8 mouse cellular contexts compared by ENCODE assay signal in the genomic region with DNA sequence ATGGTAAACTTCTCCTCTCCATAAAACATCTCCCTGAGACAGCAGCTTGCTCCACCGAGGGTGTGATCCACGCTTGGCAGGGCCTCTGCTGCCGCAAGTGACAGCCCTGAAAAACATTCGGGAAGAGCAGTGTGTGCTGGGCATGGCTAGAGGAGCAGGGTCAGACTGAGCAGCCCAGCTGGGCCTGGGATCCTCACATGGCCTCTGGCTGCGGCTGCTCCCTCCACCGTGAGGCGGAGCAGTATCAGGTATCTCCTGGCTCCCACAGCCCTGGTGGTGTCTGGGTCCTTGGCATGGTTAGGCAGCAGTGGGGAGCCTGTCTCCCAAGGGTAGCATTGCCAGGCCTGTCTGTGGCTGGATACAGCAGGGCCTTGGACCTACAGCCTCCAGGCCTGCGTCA. TPM values are rescaled to one million over a fixed set of nuclear protein-coding genes. Genes with fewer than 3 reads are reported as not detected.
A peak's percentile ranks its signal among the peaks of the same experiment; 100 is the strongest.
DNase-seq lines count a peak whose midpoint lies in the region; ATAC-seq and TF ChIP-seq lines count a peak whose summit lies in the region.

No protein-coding gene starts in this region.

- ATAC-seq in embryonic facial prominence, embryonic 12.5 days (ENCODE audit: insufficient number of reproducible peaks, insufficient read depth, low FRiP score, low TSS enrichment) = no peak
- ATAC-seq in heart, embryonic 11.5 days (replicated peaks; ENCODE audit: insufficient number of reproducible peaks, low FRiP score, low TSS enrichment) = 0 out of 2 replicates have a peak, but pooled peaks have one; percentile 19
- ATAC-seq in limb, embryonic 11.5 days (ENCODE audit: insufficient number of reproducible peaks, low FRiP score, low TSS enrichment, low read depth) = no peak

- DNase-seq in layer of hippocampus, adult 2 months (ENCODE audit: low spot score in 2 of 2) = no peak
- DNase-seq in layer of hippocampus, postnatal 14 days (ENCODE audit: low spot score in 2 of 2) = no peak
- peak; percentile 38 for DNase-seq in limb, embryonic 11.5 days (ENCODE audit: low spot score)
- DNase-seq in layer of hippocampus, adult 9-10 months (ENCODE audit: low spot score) = no peak
- no peak for DNase-seq in thymus, adult 2 months
- DNase-seq in layer of hippocampus, adult 9-11 months = no peak

- H3K4me3 ChIP-seq in layer of hippocampus, adult 2 months = no peak overlapping the region
- H3K4me3 ChIP-seq in embryonic facial prominence, embryonic 12.5 days = no peak overlapping the region
- H3K4me3 ChIP-seq in heart, embryonic 11.5 days (ENCODE audit: low read depth, low read length) = no peak overlapping the region
- no peak overlapping the region for H3K4me3 ChIP-seq in limb, embryonic 11.5 days (ENCODE audit: low read depth, low read length)
- H3K4me3 ChIP-seq in thymus, adult 2 months (ENCODE audit: control insufficient read depth, insufficient read depth, low read length) = no peak overlapping the region

- H3K4me2 ChIP-seq in embryonic facial prominence, embryonic 12.5 days (replicated peaks) = no peak overlapping the region; the same call in 1 of the 2 replicates
- no peak overlapping the region for H3K4me2 ChIP-seq in heart, embryonic 11.5 days
- no peak overlapping the region for H3K4me2 ChIP-seq in limb, embryonic 11.5 days (ENCODE audit: low read depth, severe bottlenecking)

- peaks cover 86% of the 10 kb centered on the region for H3K4me1 ChIP-seq in embryonic facial prominence, embryonic 12.5 days
- H3K4me1 ChIP-seq in heart, embryonic 11.5 days (ENCODE audit: control insufficient read depth, insufficient read depth, low read length) = peaks cover 97% of the 10 kb centered on the region
- peaks cover 66% of the 10 kb centered on the region for H3K4me1 ChIP-seq in limb, embryonic 11.5 days (ENCODE audit: control insufficient read depth, insufficient read depth, low read length)
- H3K4me1 ChIP-seq in thymus, adult 2 months (replicated peaks; ENCODE audit: control insufficient read depth, insufficient read depth, low read length) = peaks cover 43% of the 10 kb centered on the region

- no peaks in the 10 kb centered on the region for H3K9me3 ChIP-seq in embryonic facial prominence, embryonic 12.5 days
- H3K9me3 ChIP-seq in heart, embryonic 11.5 days (replicated peaks; ENCODE audit: control insufficient read depth, low read length) = no peaks in the 10 kb centered on the region
- no peaks in the 10 kb centered on the region for H3K9me3 ChIP-seq in limb, embryonic 11.5 days (ENCODE audit: control insufficient read depth, low read length)

- H3K27me3 ChIP-seq in embryonic facial prominence, embryonic 12.5 days = no peaks in the 10 kb centered on the region
- no peaks in the 10 kb centered on the region for H3K27me3 ChIP-seq in heart, embryonic 11.5 days (ENCODE audit: control insufficient read depth, insufficient read depth, low read length)
- no peaks in the 10 kb centered on the region for H3K27me3 ChIP-seq in limb, embryonic 11.5 days (ENCODE audit: control insufficient read depth, insufficient read depth, low read length)
- no peaks in the 10 kb centered on the region for H3K27me3 ChIP-seq in thymus, adult 2 months (ENCODE audit: control insufficient read depth, insufficient read depth, low read length)

- H3K9ac ChIP-seq in embryonic facial prominence, embryonic 12.5 days = no peak overlapping the region
- no peak overlapping the region; the same call in 1 of the 2 replicates for H3K9ac ChIP-seq in heart, embryonic 11.5 days (ENCODE audit: low read depth, low read length)
- no peak overlapping the region for H3K9ac ChIP-seq in limb, embryonic 11.5 days (ENCODE audit: low read length)

- no peaks in the 10 kb centered on the region; the same call in 1 of the 2 replicates for H3K36me3 ChIP-seq in embryonic facial prominence, embryonic 12.5 days
- H3K36me3 ChIP-seq in heart, embryonic 11.5 days (ENCODE audit: control insufficient read depth, insufficient read depth, low read length) = no peaks in the 10 kb centered on the region
- no peaks in the 10 kb centered on the region for H3K36me3 ChIP-seq in limb, embryonic 11.5 days (ENCODE audit: control insufficient read depth, insufficient read depth, low read length)
- no peaks in the 10 kb centered on the region for H3K36me3 ChIP-seq in thymus, adult 2 months (ENCODE audit: control insufficient read depth, insufficient read depth, low read length)

- WGBS in embryonic facial prominence, embryonic 12.5 days = 20% methylated on average over 8 of the region's 8 CpGs
- WGBS in heart, embryonic 11.5 days (ENCODE audit: insufficient replicate concordance) = 29% methylated on average over 8 of the region's 8 CpGs
- WGBS in limb, embryonic 11.5 days = 22% methylated on average over 8 of the region's 8 CpGs
- WGBS in thymus, adult 2 months = 90% methylated on average over 8 of the region's 8 CpGs

- TF ChIP-seq CTCF in layer of hippocampus, adult 2 months (conservative IDR thresholded peaks at IDR 0.05) = no peak
- no peak for TF ChIP-seq CTCF in thymus, adult 2 months (IDR thresholded peaks at IDR 0.05; ENCODE audit: borderline replicate concordance, control insufficient read depth, extremely low read depth, insufficient read depth, low read length, poor library complexity)

- TF ChIP-seq POLR2A in thymus, adult 2 months (IDR thresholded peaks at IDR 0.05; ENCODE audit: control insufficient read depth, extremely low read depth, insufficient read depth, low read length, poor library complexity) = no peak

- peak overlapping the region; percentile 47; the same call in 1 of the 2 replicates for H3K27ac ChIP-seq in layer of hippocampus, adult 2 months
- peak overlapping the region; percentile 55 for H3K27ac ChIP-seq in embryonic facial prominence, embryonic 12.5 days
- peak overlapping the region; percentile 24; the same call in 1 of the 2 replicates for H3K27ac ChIP-seq in heart, embryonic 11.5 days (ENCODE audit: low read depth, low read length)
- peak overlapping the region; percentile 40; the same call in 1 of the 2 replicates for H3K27ac ChIP-seq in limb, embryonic 11.5 days (replicated peaks; ENCODE audit: low read depth, low read length)
- no peak overlapping the region for H3K27ac ChIP-seq in thymus, adult 2 months (ENCODE audit: control insufficient read depth, insufficient read depth, low read length)

RNA-seq across cellular contexts. Expression of gene Zmiz1, which starts 38.6 kb away (rescaled TPM):
- total RNA-seq in layer of hippocampus, adult 2 months (2021) = 10 to 100 TPM; 87.7 to 99.3 TPM
- total RNA-seq in layer of hippocampus, postnatal 14 days (2021) = 100 to 1,000 TPM; 104 to 105 TPM
- polyA plus RNA-seq in embryonic facial prominence, embryonic 12.5 days (2016; fragmentation: Nextera tagmentation; extraction: Ambion mirVana) = 43.8 and 46.3 TPM in 2 replicates
- 34.9 and 36.2 TPM in 2 replicates for polyA plus RNA-seq in heart, embryonic 11.5 days (2014; fragmentation: Nextera tagmentation; extraction: Ambion mirVana)
- polyA plus RNA-seq in limb, embryonic 11.5 days (2014; fragmentation: Nextera tagmentation; extraction: Ambion mirVana) = 59.0 and 66.7 TPM in 2 replicates
- polyA plus RNA-seq in thymus, adult 2 months (2012; rRNA removed) = 58.9 and 93.6 TPM in 2 replicates
